Mouse (Mus musculus): ENCODE results near the gene Peli1. TPM values are rescaled to one million over a fixed set of nuclear protein-coding genes. Genes with fewer than 3 reads are reported as not detected.
A peak's percentile ranks its signal among the peaks of the same experiment; 100 is the strongest.

The Peli1 gene
- polyA plus RNA-seq, 1 experiment: 25.2 TPM

DNA sequence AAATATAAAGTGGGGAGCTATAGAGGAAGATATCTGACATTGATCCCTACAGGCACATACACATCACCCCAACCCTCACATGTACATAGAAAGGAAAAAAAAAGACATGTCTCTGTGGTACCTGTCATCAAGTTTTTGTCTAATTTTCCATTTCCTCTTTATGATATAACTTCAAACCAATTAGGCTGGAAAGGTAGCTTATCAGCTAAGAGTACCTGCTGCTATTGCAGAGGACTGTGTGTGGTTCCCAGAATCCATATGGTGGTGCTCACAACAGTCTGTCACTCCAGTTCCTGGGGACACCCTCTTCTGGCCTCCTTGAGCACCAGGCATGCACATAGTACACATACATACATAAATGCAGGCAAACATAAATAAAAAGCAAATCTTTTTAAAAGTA lies 24.7 kb downstream of the Peli1 start:
- no peaks in the 10 kb centered on the region for H3K36me3 ChIP-seq (ENCODE audit: control insufficient read depth, insufficient read depth, low read length)
- H3K27ac ChIP-seq (ENCODE audit: insufficient read depth, low read length): no peak overlapping the region
- TF ChIP-seq CTCF (IDR thresholded peaks at IDR 0.05; ENCODE audit: extremely low read depth, insufficient read depth, insufficient read length, insufficient replicate concordance) (no peak), POLR2A (IDR thresholded peaks at IDR 0.05; ENCODE audit: low read depth, low read length) (no peak)
- no peaks in the 10 kb centered on the region for H3K27me3 ChIP-seq (ENCODE audit: control insufficient read depth, insufficient read depth, low read length)
- no peak overlapping the region for H3K4me3 ChIP-seq (ENCODE audit: extremely low read depth, insufficient read depth, insufficient read length)
- peaks cover 7% of the 10 kb centered on the region for H3K4me1 ChIP-seq (ENCODE audit: control insufficient read depth, insufficient read depth, insufficient read length)
- no peak for DNase-seq (ENCODE audit: low read depth in 1 of 2, low spot score in 2 of 2)

DNA sequence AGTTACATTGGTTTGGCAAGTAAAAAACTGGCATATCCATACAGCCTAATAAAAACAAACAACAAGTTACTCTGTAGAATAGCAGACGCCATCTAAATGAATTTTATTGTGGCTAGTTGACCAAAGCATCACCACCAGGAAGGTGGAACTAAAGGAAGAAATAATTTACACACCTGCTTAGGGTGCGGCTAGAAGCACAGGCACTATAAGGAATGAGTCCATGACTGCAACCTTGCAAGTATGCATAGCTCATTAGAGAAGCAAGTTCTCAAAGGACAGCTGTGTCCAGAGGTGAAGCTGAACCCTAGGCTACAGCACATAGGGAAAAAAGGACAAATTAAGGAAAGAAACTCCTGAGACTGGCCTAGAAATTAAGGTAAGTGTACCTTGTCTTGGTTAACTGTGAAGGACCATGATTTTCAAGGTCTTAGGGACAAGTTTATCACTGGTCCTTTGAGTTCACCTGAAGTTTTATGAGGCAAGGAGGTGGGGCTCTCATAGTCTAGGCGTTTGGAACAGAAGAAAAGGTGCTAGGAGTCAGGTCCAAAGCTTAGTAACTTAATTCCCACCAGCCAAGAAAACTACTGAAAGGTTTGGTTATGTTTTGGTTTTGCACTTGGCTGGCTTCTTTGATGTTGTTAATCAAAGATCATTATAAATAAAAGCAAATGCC lies 25.7 kb downstream of the Peli1 start:
- no peak for TF ChIP-seq POLR2A (IDR thresholded peaks at IDR 0.05; ENCODE audit: low read depth, low read length)
- TF ChIP-seq CTCF (IDR thresholded peaks at IDR 0.05; ENCODE audit: extremely low read depth, insufficient read depth, insufficient read length, insufficient replicate concordance): no peak
- peaks cover 7% of the 10 kb centered on the region for H3K4me1 ChIP-seq (ENCODE audit: control insufficient read depth, insufficient read depth, insufficient read length)
- no peaks in the 10 kb centered on the region for H3K27me3 ChIP-seq (ENCODE audit: control insufficient read depth, insufficient read depth, low read length)
- no peak overlapping the region for H3K4me3 ChIP-seq (ENCODE audit: extremely low read depth, insufficient read depth, insufficient read length)
- WGBS: 80% methylated on average over 3 of the region's 3 CpGs
- H3K36me3 ChIP-seq (ENCODE audit: control insufficient read depth, insufficient read depth, low read length): no peaks in the 10 kb centered on the region
- no peak for DNase-seq (ENCODE audit: low read depth in 1 of 2, low spot score in 2 of 2)
- H3K27ac ChIP-seq (ENCODE audit: insufficient read depth, low read length): no peak overlapping the region

DNA sequence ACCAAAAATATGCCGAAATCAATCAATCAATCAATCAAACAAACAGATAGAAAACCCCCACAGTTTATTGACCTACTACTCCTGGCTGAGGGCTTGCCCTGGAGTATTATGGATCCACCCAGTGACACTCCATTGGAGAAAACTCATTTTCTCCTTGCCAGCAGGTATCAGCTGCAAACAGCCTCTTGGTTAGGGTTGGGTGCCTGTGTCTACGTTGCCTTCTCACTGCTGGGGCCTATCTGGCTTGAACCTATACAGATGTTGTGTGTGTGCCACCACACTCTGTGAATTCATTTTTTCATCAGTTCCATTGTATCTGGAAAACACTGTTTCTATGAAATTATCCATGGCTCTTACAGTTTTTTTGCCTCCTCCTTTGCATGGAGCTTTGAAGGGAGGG lies 30.6 kb downstream of the Peli1 start:
- H3K4me1 ChIP-seq (ENCODE audit: control insufficient read depth, insufficient read depth, insufficient read length): no peaks in the 10 kb centered on the region; the same call in none of the 2 replicates
- WGBS: 79% methylated on average over 2 of the region's 2 CpGs
- no peaks in the 10 kb centered on the region for H3K36me3 ChIP-seq (ENCODE audit: control insufficient read depth, insufficient read depth, low read length)
- DNase-seq (ENCODE audit: low read depth in 1 of 2, low spot score in 2 of 2): no peak
- no peaks in the 10 kb centered on the region for H3K27me3 ChIP-seq (ENCODE audit: control insufficient read depth, insufficient read depth, low read length)
- H3K27ac ChIP-seq (ENCODE audit: insufficient read depth, low read length): no peak overlapping the region
- no peak for TF ChIP-seq POLR2A (IDR thresholded peaks at IDR 0.05; ENCODE audit: low read depth, low read length)
- TF ChIP-seq CTCF (IDR thresholded peaks at IDR 0.05; ENCODE audit: extremely low read depth, insufficient read depth, insufficient read length, insufficient replicate concordance): no peak
- no peak overlapping the region for H3K4me3 ChIP-seq (ENCODE audit: extremely low read depth, insufficient read depth, insufficient read length)

DNA sequence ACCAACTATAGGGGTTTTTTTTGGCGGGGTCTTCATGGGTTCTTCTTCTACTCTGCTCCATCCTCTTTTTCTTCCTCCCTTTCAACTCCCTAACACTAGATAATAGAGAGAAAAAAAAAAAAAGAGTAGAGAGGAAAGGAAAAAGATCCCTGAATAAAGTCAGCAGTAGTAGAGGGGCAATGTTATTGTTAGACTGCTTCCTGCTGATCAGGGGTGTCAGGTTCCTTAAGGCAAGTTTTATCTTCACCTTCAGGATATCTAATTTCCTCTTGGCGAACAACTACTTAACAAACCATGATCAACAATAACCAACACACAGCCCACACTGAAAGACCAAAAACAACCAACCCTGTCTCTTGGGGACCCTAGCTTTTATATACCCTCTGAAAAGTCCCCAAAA lies 31.3 kb downstream of the Peli1 start:
- 77% methylated on average over 2 of the region's 2 CpGs for WGBS
- H3K36me3 ChIP-seq (ENCODE audit: control insufficient read depth, insufficient read depth, low read length): no peaks in the 10 kb centered on the region
- no peaks in the 10 kb centered on the region; the same call in none of the 2 replicates for H3K4me1 ChIP-seq (ENCODE audit: control insufficient read depth, insufficient read depth, insufficient read length)
- no peak overlapping the region for H3K4me3 ChIP-seq (ENCODE audit: extremely low read depth, insufficient read depth, insufficient read length)
- H3K27ac ChIP-seq (ENCODE audit: insufficient read depth, low read length): no peak overlapping the region
- no peak for TF ChIP-seq CTCF (IDR thresholded peaks at IDR 0.05; ENCODE audit: extremely low read depth, insufficient read depth, insufficient read length, insufficient replicate concordance)
- TF ChIP-seq POLR2A (IDR thresholded peaks at IDR 0.05; ENCODE audit: low read depth, low read length): no peak
- DNase-seq (ENCODE audit: low read depth in 1 of 2, low spot score in 2 of 2): no peak
- H3K27me3 ChIP-seq (ENCODE audit: control insufficient read depth, insufficient read depth, low read length): no peaks in the 10 kb centered on the region

DNA sequence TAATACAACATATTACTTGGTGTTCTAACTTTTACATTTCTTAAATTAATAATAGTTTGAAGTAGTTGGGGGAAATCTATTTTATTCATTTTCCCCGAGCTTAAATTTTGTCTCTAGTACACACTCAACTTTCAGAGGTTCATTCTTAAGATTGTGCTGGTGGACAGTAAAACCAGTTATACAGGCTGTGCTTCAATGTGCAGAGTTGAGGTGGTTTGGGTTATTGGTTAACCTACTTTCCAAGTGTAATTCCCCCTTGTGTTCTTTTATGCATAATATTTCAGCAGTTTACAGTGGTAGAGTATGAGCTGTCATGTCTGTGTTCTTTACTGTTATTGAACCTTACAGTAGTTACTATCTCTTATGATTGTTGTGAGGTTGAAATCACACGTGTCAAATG lies 40.6 kb downstream of the Peli1 start:
- DNase-seq (ENCODE audit: low read depth in 1 of 2, low spot score in 2 of 2): no peak
- 77% methylated on average over 2 of the region's 2 CpGs for WGBS
- H3K36me3 ChIP-seq (ENCODE audit: control insufficient read depth, insufficient read depth, low read length): peaks cover 2% of the 10 kb centered on the region; the same call in 1 of the 2 replicates

DNA sequence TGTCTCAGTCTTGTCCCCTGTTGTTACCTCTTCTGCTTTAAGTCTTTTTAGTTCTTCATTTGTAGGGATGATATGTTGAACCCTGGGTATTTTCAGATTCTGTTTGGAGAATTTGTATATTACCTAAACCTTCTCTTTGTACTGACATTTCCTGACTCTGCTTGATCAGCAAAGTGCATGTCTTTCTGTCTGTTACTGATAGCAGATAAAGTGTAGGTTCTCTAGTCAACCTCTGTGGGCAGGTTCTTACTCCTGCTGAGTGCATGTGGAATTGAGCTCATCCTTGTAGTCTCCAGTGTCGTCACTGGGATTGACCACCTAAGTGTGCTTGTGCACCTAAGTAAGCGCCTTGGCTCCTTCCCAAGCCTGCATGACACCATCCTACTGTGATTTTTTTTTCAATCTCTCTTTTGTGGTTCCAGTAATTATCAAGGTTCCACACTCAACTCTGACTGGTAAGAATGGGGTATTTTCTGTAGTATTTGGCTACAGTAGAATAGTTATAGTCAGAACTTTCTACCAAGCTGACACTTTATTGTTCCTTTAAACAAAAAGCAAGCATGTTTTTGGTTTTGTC lies 43.9 kb downstream of the Peli1 start:
- Histone ChIP-seq H3K4me3 (ENCODE audit: extremely low read depth, insufficient read depth, insufficient read length) (no peak overlapping the region), H3K27me3 (ENCODE audit: control insufficient read depth, insufficient read depth, low read length) (no peaks in the 10 kb centered on the region), H3K27ac (ENCODE audit: insufficient read depth, low read length) (no peak overlapping the region), H3K36me3 (ENCODE audit: control insufficient read depth, insufficient read depth, low read length) (peaks cover 16% of the 10 kb centered on the region), H3K4me1 (ENCODE audit: control insufficient read depth, insufficient read depth, insufficient read length) (no peaks in the 10 kb centered on the region; the same call in 1 of the 2 replicates)
- DNase-seq (ENCODE audit: low read depth in 1 of 2, low spot score in 2 of 2): no peak
- TF ChIP-seq POLR2A (IDR thresholded peaks at IDR 0.05; ENCODE audit: low read depth, low read length): no peak
- no peak for TF ChIP-seq CTCF (IDR thresholded peaks at IDR 0.05; ENCODE audit: extremely low read depth, insufficient read depth, insufficient read length, insufficient replicate concordance)
- WGBS: 76% methylated on average over 2 of the region's 2 CpGs

More for the DNA sequence above, 40.6 kb downstream of the Peli1 start:
- TF ChIP-seq POLR2A (IDR thresholded peaks at IDR 0.05; ENCODE audit: low read depth, low read length) (no peak), CTCF (IDR thresholded peaks at IDR 0.05; ENCODE audit: extremely low read depth, insufficient read depth, insufficient read length, insufficient replicate concordance) (no peak)
- H3K4me3 ChIP-seq (ENCODE audit: extremely low read depth, insufficient read depth, insufficient read length): no peak overlapping the region; the same call in 1 of the 2 replicates
- no peaks in the 10 kb centered on the region for H3K27me3 ChIP-seq (ENCODE audit: control insufficient read depth, insufficient read depth, low read length)
- no peak overlapping the region for H3K27ac ChIP-seq (ENCODE audit: insufficient read depth, low read length)
- no peaks in the 10 kb centered on the region; the same call in 1 of the 2 replicates for H3K4me1 ChIP-seq (ENCODE audit: control insufficient read depth, insufficient read depth, insufficient read length)

DNA sequence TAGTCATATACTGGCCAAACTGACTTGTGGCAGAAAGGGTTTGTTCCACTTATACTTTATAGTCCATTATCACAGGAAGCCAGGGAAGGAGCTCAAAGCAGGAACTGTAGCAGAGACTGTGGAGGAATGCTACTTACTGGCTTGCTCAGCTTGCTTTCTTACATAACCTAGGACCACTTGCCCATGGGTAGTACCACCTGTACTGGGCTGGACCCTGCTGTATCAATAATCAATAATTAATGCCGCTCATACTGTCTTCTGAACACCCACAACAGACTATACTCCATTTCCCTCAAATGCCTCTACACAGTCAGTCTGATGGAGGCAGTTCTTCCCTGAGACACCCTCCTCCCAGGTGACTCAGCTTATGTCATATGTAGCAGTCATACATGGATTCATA lies 48.4 kb downstream of the Peli1 start:
- DNase-seq (ENCODE audit: low read depth in 1 of 2, low spot score in 2 of 2): no peak
- H3K4me3 ChIP-seq (ENCODE audit: extremely low read depth, insufficient read depth, insufficient read length): no peak overlapping the region
- WGBS: 92% methylated on average over 1 of the region's 1 CpGs
- no peak for TF ChIP-seq CTCF (IDR thresholded peaks at IDR 0.05; ENCODE audit: extremely low read depth, insufficient read depth, insufficient read length, insufficient replicate concordance)
- TF ChIP-seq POLR2A (IDR thresholded peaks at IDR 0.05; ENCODE audit: low read depth, low read length): no peak
- no peaks in the 10 kb centered on the region for H3K27me3 ChIP-seq (ENCODE audit: control insufficient read depth, insufficient read depth, low read length)
- peaks cover 24% of the 10 kb centered on the region for H3K36me3 ChIP-seq (ENCODE audit: control insufficient read depth, insufficient read depth, low read length)
- no peaks in the 10 kb centered on the region; the same call in 1 of the 2 replicates for H3K4me1 ChIP-seq (ENCODE audit: control insufficient read depth, insufficient read depth, insufficient read length)
- peak overlapping the region; percentile 4; the same call in 1 of the 2 replicates for H3K27ac ChIP-seq (ENCODE audit: insufficient read depth, low read length)

All from spleen, adult 2 months (tissue).